Mouse (Mus musculus) urinary bladder, adult 18-20 months (tissue): Measurements from ENCODE around the gene Xrra1.
"Not testable (repeated sequence)": the region's sequence is repeated elsewhere in the genome, so short reads cannot be mapped to it uniquely, and the experiment has no call there.

ENCODE experiments used
- DNase-seq, 2 experiments: peaks; one replicate each; pipeline ENCODE4 v3.0.0; 2022; ENCODE audit warnings: low spot score in 2 of 2, mixed read lengths in 2 of 2

Gene Xrra1

DNA sequence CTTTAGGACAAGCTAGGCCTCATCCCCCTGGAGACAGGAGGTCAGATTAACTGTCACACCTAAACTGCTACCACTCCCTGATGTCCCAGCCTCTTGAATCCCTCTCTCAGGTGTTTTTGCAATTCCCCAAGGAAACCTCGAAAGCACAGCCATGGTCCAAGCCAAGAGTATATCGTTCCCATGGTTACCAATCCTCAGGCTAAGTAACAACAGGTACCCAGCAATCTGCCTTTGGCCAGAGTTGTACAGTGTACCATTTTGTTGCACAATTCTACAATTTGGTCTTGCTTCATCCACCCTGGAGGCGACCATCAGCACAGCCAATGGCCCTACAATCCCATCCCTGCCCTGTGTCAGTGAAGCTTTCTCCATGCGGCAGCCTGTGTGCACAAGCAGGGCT is 38.0 kb downstream of the Xrra1 start:
- no peak for DNase-seq

DNA sequence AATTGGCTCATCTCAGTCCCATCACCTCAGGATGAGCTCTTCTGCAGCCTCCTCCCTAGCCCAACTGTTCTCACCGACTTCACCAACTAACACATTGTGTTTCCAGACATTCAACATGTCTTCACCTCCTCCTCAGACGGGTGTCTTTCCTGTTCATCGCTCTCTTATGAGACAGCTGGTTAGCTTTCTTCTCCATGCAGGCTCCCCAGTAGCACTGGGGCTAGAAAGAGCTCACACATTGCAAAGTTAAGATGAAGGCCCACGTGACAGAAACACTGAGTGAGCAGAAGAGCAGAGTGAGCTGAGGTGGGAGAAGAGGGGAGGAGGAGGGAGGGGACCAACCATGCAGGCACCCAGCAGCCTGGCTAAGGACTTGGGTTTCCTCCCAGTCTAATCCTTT is 43.3 kb downstream of the Xrra1 start:
- no peak for DNase-seq

DNA sequence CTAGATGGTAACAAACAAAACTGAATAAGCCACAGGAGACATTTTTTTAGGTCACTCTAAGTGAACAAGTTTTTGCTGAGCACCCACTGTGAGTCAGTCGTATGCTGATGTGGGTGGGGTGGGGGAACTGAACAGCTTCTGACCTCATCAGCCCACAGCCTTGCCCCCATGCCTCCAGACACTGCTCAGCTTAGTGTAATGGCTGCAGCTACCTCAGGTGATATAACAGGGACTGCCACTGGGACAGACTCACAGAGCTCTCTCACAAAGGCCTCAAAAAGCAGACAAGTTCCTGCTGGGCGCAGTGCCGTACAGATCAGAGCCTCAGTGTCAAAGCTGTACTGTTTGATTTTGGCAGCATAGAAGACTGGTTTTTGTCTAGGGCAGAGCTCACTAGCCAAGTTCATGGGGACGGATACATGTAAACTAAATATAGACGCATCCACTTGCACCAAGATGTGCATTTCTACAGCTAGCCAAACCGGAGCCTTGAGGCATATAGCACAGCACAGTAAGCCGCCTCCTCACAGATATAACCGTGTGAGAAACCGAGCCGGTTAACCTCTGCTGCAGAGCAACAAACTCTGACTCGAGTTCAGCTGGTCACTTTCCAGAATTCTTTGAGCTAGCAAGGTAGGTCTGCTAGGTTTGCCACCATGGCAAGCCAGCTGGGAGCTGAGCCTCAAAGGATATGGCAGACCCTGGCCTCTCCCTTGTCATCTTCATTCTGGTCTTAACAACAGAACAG is 44.2 kb downstream of the Xrra1 start:
- no peak for DNase-seq

DNA sequence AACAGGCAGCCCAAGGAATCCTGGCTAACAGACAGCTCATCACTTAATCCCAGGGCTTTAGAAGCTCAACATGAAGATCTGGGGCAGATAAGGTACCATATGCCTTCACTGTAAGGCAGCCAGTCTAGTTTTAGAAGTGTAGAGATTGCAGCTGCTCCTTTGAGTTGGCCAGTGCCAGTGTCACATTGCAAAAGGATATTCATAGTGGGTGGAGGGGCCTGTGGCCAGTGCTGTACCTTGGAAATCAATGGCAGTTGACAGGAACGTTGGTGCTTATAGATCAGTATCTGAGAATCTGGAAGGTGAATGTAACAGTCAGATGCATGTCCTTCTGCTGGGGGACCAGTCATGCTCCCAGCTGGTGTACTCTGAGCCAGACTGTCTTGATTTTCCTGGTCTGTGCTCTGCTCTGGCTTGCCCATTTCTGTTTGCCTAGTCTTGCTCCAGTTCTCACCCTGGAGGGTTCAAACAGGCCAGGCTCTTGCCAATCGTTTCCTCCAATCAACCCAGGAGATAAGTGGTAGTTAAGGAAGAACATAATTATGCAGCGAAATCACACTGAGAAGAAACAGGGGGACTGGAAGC is 45.6 kb downstream of the Xrra1 start:
- peak; percentile 19 to 42 for DNase-seq

DNA sequence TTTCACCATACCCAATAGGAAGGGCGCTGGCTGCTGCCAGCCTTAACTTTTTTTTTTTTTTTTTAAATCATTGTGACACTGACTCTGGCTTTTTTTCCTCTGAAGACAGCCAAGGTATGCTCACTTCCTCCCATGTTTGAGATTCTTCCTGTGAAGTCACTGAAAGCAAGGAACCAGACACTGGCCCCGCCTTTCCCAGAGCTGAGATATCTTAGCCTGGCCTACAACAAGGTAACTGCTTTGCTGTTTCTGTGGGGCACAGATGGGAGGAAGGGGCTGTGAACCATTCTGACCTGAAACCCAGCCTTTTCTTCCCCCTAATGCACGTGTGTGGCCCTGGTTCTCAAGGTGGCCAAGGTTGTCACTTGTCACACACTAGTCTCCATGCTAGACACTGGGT is 47.4 kb downstream of the Xrra1 start:
- no peak for DNase-seq

DNA sequence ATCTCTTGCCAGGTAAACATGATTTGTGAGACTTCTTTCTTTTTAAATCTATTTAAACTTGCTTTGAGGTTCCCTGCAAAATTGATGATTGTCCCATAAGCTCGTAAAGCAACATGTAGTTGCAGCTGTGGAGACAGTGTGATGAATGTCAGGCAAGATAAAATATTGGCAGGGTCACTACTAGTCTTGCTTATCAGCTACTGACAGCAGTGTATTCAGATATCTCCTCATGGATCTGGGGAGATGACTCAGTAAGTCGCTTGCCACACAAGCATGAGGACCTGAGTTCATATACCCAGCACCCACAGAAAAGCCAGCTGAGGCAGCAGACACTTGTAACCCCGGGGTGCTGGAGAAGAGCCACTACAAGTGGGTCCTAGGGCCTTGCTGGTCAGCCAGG is 48.5 kb downstream of the Xrra1 start:
- no peak for DNase-seq

DNA sequence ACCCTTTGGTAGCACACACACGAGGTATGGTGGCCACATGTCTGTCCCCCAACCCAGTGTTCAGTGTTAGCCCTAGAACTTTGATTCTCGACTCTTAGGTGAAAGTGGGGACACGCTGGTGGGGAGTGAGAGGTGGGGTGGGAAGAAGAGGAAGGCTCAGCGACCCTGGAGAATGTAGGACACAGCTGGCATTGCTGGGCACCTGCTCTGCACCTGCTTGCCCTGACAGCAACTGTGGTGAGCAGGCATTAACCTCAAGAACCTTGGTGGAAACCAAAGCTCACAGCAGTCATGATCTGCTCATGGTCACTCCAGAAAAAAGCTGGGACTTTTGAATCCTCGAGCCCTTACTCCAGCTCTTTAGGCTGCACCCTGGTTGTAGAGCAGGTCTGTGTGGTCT is 52.1 kb downstream of the Xrra1 start:
- DNase-seq = no peak

DNA sequence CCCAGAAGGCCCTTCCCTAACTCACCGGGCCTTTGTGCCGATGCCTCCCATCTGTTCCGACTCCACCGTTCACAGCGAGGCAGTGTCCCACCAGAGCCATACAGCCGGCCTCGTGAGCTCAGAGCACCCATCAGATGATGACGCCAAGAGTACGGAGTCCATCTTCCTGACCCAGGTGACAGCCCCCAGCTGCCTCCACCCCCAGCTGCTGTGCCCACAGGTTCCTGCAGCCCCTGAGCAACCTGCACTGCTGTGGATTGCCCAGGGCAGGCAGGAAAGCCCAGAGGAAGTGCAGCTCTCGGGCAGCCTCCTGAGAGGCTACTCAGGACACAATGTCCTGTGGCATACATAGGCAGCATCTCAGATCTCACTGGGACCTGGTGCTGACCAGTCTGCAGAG is 55.4 kb downstream of the Xrra1 start:
- no peak for DNase-seq

DNA sequence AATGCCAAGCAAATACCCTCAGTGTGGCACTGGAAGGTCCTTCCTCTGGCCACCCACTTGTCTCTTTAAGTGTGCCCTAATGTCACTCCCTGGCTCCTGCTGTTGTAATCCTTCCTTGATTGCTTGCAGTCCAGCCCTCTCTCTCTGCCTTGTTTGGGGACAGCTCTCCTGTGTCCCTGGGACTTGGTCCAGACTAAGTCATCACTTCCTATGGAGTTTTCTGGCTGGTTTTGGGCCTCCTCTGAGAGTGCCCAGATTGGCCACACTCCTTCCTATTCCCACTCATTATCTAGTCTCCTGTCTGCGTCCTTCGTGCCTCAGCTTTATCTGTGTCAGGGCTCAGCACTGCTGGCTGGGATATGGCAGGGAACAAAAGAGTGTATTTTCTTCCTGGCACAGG is 56.6 kb downstream of the Xrra1 start:
- no peak for DNase-seq

DNA sequence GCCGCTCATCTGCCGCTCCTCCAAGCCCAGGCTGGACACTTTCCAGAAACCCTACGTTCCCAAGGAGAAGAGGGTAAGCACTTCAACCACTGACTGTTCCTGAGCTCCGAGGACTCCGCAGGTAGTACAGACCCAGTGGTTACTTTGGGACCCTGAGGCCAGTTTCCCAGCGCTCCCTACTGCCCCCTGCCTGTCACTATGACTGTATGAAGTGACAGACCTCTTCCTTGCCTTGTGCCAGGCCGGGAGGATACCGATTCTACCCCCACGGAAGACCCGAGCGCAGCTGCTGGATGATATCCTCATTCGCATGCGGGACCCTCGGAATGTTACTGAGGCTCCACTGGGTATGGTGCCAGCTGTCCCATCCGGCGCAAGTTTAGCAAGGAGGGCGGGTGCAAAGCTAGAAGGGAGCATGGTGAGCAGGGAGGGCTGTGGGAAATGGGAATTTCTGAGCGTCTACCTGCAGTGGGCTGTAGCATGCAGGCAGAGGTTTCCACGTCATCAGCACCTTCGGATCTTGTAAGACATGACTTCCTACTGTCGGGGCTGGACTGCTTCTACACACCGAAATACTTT is 57.9 kb downstream of the Xrra1 start:
- DNase-seq = peak in 1 of 2 experiments; percentile 28

DNA sequence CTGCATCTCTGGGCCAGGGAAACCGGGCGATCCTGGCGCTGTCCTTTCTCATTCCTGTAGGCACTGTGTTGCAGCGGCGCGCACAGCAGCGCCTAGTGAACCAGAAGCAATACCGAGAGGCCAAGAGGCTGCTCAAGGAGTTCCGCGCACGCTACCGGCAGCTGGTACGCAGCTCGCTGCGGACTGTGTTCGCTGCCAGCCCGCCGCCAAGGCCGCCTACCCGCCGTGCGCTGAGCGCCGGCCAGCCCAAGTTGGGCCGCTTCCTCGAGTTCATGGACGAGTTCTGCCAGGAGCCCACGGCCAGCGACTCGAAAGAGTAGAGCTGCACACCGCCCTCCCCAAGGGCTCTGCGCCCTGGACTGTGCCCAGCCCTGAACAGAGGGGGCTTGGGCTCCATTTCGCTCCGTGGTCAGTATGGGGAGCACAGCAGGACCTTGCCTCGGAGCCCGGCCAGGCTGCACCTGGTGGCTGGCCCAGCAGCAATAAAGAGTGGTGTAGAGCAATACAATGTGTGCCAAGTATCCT is 58.5 kb downstream of the Xrra1 start:
- DNase-seq = peak in 1 of 2 experiments; percentile 25

DNA sequence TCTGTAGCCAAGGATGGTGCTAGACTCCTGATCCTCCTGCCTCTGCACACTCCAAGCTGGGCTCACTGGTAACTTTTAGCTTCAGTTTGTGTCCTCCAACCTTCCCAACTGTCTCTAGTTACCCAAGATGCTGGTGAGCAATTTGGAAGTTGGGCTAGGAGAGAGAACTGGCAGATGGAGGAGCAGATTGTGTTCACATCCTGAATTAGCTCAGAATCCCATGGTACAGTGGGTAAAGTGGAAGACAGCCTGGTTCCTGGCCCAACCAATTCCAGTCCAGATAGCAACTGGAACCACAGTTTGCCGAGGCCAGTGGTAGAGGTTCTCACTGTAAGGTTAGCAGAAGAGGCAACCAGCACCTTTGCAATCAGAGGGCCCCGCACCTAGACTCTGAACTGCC is 60.2 kb downstream of the Xrra1 start:
- DNase-seq = no peak

DNA sequence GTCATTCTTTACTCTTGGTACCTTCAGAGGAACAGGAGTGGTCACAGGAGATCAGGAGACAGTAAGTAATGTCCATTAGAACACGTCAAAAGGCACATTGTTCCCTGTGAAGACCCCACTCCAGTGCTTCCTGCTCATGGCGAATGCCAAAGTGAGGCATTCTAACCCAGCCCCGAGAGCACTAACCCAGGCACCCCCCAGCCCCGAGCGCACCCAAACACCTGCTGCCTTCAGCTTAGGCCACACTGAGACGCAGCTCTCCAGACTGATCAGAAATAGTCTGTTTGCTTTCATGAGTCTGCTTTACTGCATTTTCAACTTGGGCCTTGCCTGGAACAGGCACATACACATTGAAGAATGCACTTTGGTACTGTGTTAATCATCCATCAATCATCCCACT is 61.1 kb downstream of the Xrra1 start:
- DNase-seq = no peak

DNA sequence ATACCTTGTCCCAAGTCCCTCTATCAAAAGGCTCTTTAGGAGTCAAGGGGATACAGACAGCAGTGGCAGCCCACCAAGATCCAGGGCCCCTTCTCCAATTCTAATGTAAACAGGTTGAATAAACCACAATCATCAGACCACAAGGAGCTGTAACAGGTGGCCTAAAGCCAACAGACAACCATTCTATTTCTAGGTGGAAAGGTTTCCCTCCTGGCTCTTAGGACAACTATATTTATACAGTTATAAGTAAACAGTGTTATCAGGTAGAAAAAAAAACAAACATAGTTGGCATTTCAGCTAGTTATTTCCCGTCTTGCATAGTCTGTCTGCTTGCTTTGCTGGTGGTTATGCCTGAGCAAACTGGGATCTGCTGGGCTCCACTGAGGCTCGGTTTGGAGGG is 61.5 kb downstream of the Xrra1 start:
- no peak for DNase-seq

DNA sequence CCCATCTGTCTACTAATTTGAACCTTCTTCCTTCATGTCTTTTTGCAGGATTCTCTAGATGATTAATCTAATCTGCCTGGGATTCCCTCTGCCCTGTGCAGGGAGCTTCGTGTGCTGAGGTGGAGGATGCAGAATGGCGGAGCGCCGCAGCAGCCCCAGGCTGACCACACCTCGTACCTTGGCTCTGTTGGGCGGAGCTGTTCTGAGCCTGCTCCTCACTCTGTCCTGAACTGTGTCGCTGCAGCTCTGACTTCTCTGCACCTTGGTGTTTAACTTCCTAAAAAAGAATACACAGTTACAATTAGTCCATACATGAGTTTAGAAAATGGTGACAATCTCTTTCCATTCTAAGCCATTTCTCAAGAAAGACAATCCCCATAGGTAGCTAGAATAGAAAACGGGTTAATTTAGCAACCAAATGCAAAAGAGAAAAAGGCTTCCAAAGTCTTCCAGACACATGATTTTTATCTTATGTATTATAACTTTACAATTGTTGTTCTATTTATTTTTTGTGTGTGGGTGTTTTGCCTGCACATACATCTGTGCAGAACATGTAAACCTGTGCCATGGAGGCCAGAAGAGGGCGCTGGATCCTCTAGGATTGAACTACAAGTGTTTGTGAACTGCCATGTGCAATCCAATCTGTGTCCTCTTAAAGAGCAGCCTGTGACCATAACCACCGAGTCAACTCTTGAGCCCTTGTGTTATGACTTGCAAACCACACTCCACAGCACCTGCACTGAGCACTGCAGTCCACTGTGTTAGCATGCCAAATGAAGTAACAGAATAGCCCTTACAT is 68.2 kb downstream of the Xrra1 start:
- DNase-seq = peak in 1 of 2 experiments; percentile 28

DNA sequence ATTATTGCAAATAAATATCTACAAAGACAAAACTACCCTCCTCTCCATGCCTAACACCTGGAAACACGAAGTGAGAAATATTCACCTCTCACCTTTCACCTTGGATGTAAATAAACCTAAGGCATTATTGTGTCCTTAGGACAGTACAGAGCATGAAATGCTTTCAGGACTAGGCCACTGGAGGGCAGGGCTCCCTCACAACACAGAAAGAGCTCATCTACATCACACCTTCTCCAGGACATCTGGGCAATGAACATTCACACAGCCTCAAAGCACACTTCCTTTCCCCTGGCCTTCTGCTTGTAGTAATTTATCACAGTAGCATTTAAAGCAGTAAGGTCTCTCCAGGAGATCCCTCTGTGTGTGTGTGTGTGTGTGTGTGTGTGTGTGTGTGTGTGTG is 76.8 kb downstream of the Xrra1 start:
- no peak for DNase-seq

DNA sequence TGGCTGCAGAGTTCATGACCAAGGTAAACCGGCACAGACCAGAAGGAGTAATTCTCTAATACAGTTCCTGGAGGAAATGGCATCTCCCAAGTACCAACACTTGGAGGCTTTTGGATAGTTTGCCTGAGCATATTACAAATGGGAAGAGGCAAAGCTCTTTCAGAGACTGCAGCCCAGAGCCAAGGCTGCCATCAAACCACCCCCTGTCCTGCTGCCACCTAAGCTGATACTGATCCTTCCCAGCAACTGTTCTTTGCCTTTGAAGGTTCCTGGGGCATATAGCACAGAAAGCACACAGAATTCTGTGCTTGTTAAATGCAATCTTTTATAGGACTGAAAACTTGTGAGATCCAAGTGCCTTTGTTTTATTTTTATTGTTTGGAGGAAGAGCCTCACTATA is 81.8 kb downstream of the Xrra1 start:
- DNase-seq = no peak

DNA sequence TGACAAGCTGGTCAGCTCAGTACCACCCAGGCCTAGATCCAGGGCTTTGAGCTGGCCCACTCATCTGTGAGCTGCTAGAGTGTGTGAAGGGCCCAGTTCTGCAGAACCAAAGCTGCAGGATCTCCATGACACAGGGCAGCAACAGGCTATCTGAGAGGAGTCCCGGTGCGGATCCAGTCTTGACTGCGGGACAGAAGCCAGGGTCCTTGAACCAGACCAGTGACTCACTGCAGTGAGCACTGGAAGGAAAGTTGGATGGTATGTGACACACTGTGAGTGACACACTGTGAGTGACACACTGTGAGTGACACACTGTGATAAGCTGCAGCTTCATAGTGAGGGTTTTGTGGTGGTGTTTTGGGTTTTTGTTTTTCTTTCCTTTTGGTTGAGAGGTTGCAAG is 85.6 kb downstream of the Xrra1 start:
- DNase-seq = no peak

DNA sequence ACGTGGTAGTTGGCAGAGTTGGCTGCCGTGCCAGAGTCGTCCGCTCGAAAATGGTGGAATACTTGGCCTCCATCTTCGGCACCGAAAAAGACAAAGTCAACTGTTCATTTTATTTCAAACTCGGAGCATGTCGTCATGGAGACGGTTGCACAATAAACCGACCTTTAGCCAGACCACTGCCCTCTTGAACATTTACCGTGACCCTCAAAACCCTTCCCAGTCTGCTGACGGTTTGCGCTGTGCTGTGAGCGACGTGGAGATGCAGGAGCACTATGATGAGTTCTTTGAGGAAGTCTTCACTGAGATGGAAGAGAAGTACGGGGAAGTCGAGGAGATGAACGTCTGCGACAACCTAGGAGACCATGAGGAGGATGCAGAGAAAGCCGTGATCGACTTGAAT is 86.1 kb downstream of the Xrra1 start:
- not testable (repeated sequence) for DNase-seq

DNA sequence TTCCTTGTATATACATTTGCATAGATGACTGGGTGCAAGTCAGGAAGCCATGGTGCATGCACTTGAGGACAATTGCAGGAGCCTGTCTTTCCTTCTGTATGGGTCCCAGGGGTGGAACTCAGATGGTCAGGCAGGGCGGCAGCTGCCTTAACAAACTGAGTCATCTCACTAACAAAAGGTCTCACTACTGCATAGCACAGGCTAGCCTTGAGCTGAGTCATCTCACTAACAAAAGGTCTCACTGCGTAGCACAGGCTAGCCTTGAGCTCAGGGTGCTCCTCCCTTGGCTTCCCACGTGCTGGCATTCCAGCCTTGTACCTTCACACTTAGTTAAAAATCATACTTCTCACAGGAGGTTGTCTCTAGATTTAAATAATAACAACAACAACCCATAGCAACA is 87.0 kb downstream of the Xrra1 start:
- no peak for DNase-seq

DNA sequence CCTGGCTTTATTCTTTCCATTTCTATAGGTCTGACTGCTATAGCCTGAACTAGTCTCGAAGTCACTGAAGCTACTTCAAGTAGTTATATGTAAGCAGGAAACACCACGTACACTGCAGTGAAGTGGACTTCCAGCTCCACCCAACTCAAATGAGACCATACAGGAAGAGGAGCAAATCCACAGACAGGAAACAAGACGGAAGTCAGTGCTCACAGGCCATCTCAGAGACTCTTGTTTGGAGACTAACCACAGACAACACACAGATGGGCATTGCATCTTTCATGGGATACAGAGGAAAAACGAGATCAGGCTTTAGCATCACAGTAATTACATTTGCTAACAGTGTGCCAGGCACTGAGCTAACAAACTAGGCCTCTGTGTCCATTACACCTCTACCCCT is 87.4 kb downstream of the Xrra1 start:
- no peak for DNase-seq

DNA sequence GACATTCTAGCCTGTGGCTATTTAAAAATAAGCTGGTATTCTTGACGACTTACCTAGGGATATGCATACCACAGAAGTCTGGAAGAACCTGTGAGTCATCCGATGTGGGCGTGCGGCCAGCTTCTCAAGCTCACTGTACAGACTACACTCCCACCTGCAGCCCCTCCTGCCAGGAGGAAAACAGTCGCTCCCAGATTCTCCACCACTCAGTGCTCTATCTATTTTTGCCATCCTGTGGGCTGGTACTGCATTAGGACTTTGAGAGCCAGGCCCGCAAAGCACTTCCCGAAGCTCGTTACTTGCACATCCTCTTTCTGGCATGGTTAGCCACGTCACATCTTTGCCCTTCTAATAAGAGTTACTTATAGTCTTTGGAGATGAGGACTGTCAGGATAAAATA is 88.4 kb downstream of the Xrra1 start:
- no peak for DNase-seq
